Mouse (Mus musculus) urinary bladder, postnatal 36 days (tissue): Measurements from ENCODE around the gene Trim14.

ENCODE experiments used
- DNase-seq, 2 experiments: peaks; one replicate each; pipeline ENCODE4 v3.0.0; 2022; ENCODE audit warnings: low spot score in 2 of 2, mixed read lengths in 1 of 2

Trim14 gene

GRCm38 (mm10) chr4:46479081-46479480 lies 56.9 kb downstream of the Trim14 start:
- no peak for DNase-seq

GRCm38 (mm10) chr4:46475101-46475500 lies 60.8 kb downstream of the Trim14 start:
- DNase-seq = no peak

GRCm38 (mm10) chr4:46465740-46466139 lies 70.2 kb downstream of the Trim14 start:
- DNase-seq = no peak

- DNase-seq = no peak
Observed at GRCm38 (mm10) chr4:46463130-46463830, 72.7 kb downstream of the Trim14 start.

GRCm38 (mm10) chr4:46458411-46458810 lies 77.5 kb downstream of the Trim14 start:
- no peak for DNase-seq

- DNase-seq = no peak
Observed at GRCm38 (mm10) chr4:46457186-46457585, 78.8 kb downstream of the Trim14 start.

GRCm38 (mm10) chr4:46456762-46457161 lies 79.2 kb downstream of the Trim14 start:
- no peak for DNase-seq

- DNase-seq = no peak
Observed at GRCm38 (mm10) chr4:46454097-46454864, 81.7 kb downstream of the Trim14 start.

- no peak for DNase-seq
Observed at GRCm38 (mm10) chr4:46452855-46453719, 82.9 kb downstream of the Trim14 start.

GRCm38 (mm10) chr4:46452481-46452850 lies 83.5 kb downstream of the Trim14 start:
- DNase-seq = peak; percentile 31 to 48

GRCm38 (mm10) chr4:46451758-46452480 lies 84.0 kb downstream of the Trim14 start:
- peak; percentile 66 to 68 for DNase-seq

- DNase-seq = peak; percentile 67 to 72
Observed at GRCm38 (mm10) chr4:46451240-46451757, 84.6 kb downstream of the Trim14 start.

GRCm38 (mm10) chr4:46450519-46451131 lies 85.3 kb downstream of the Trim14 start, which contains the start of gene Anp32b:
Anp32b (plus strand) TSS chr4:46450902.
- DNase-seq = peak; percentile 91

- no peak for DNase-seq
Observed at GRCm38 (mm10) chr4:46450020-46450518, 85.9 kb downstream of the Trim14 start.

- no peak for DNase-seq
Observed at GRCm38 (mm10) chr4:46448886-46449285, 87.1 kb downstream of the Trim14 start.

- no peak for DNase-seq
Observed at GRCm38 (mm10) chr4:46447461-46447860, 88.5 kb downstream of the Trim14 start.

- no peak for DNase-seq
Observed at GRCm38 (mm10) chr4:46445237-46445945, 90.5 kb downstream of the Trim14 start.
